Mouse (Mus musculus) testis, postnatal 14 days (tissue): Measurements from ENCODE around the gene Dgkq.

Experiments used
- DNase-seq: peaks from one replicate; pipeline ENCODE4 v3.0.0; 2021; ENCODE audit warnings: low spot score

Gene Dgkq

GRCm38 (mm10) chr5:108599923-108600322, 69.5 kb downstream of the Dgkq start:
- DNase-seq: no peak
